Mouse (Mus musculus): ENCODE measurements around the gene Shroom4. TPM values are rescaled to one million over a fixed set of nuclear protein-coding genes. Genes with fewer than 3 reads are reported as not detected.

The Shroom4 gene
- 0.08 TPM for polyA plus RNA-seq (2017; shearing (Covaris generic))

DNA sequence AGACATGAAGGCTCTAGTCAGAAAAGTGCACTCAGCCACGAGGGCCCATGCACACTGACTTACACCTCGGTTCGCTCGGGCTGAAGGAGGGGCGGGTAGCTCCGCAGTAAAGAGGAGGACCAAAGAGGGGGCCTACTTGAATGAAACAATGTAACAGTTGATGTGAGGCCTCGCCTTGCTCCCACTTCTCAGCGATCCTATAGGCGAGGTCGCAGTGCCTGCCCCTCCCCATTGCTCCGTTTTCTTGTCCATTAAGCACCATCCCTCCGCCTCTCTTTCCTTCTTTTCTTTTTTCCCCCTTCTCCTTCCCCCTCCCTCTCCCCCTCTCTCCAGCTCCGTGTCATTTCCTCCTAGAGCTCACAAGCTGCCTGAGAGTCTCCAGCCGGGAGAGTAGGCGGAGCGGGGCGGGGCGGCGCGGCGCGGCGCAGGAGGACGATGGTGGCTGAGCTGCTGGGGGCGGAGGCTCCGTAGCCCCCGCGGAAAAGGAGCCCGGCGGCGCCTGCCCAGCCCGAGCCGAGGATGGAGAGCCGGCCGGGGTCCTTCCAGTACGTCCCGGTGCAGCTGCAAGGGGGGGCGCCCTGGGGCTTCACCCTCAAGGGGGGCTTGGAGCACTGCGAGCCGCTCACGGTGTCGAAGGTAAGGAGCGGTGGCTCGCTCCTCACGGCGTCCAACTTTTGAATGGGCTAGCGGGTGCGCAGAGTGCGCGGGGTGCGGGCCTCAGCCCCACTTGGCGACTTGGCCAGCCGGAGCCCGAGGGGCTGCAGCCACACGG lies at the start of gene Shroom4:
Gene Shroom4, plus strand, starts transcription at position 229 of the 772 bp plus-strand sequence.

Other genes starting within 250 kb of the Shroom4 start
- gene Nudt10, start 226.8 kb upstream of the Shroom4 start, polyA plus RNA-seq (2017; shearing (Covaris generic)) = 0.10 TPM
- gene Bmp15, start 79.1 kb upstream of the Shroom4 start, polyA plus RNA-seq (2017; shearing (Covaris generic)) = not detected